Mouse (Mus musculus): ENCODE data around the gene Shisa3.

Shisa3 gene

GRCm38 (mm10) chr5:67607804-67608673 is at the start of gene Shisa3:
Gene Shisa3 (plus strand): TSS chr5:67607882.
- DNase-seq (ENCODE audit: low spot score): peak; percentile 62

- no peak for DNase-seq (ENCODE audit: low spot score)
These were observed 49.0 kb upstream of the Shisa3 start for GRCm38 (mm10) chr5:67558644-67559043.

DNA sequence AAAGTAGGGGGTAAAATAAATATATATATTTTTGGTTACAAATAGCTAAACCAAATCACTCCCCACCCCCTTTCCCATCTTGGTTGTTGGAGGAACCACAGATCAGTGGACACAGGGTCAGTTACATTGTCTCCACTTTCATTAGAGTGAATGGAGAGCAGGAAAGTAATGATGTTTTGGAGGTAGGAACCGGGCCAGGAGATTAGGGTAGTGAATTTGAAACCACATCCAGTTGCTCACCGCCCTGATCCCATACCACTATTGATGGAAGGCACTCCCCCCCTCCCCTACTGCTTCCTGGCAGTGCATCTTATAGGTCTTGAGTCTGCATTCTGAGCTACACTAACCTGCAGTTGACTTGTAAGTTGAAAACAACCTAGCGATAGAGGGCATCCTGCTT is 48.6 kb upstream of the Shisa3 start:
- no peak for DNase-seq (ENCODE audit: low spot score)

GRCm38 (mm10) chr5:67572552-67573155 is 35.0 kb upstream of the Shisa3 start:
- no peak for DNase-seq (ENCODE audit: low spot score)

DNA sequence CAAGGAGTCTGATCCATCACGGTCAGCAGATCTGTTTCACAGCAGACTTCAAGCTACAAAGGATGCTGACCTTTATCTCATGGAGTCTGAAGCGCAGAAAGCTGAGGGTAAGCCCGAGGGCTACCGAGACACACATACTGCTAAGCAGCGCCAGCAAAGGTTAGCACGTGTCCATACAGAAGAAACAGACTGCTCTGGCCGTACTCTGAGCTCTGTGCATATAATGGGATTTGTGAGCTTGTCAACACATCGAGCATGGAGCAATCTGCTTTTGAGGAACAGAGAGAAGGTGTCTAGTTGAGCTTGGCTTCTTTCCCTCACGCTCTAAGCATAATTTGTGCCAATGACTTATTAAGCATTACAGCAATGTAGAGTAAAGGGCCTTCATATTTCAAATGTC is 33.6 kb upstream of the Shisa3 start:
- DNase-seq (ENCODE audit: low spot score): no peak

DNA sequence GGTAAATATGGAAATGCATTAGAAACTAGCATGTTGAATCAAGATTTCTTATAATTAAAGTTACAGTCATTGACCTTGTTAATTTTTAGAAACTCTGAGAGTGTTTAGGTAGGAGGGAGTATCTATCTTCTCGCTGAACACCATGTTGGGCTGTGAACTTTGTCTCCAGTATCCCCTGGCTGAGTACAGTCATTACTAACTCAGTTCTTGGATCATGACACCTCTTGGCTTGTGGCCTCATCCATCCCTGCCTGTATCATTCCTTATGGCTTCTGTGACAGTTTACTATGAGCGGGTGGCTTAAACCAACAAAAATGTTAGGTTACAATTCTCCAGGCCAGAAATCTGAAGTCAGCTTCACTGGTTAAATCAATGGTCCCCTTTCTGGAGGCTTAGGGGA is 32.0 kb upstream of the Shisa3 start:
- no peak for DNase-seq (ENCODE audit: low spot score)

- DNase-seq (ENCODE audit: low spot score): peak; percentile 61
These were observed 27.7 kb upstream of the Shisa3 start for GRCm38 (mm10) chr5:67579725-67580633.

DNA sequence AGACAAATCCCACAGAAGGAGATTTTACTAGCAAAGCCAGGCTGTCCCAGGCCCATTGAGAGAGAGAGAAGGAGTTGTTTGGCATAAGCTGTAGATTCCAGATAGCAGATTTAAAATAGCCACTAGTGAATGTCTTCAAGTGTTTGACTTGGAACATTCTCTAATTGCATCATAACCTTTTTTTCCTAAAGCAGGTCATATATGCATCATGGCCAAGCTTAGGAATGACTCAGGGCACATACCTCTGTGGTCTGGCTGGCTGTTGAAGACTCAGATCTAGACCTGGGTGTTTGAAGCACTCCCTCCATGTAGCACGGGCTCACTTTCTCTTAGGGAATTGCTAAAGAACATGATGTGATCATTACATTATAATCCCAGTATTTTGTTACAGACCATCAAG is 12.6 kb upstream of the Shisa3 start:
- DNase-seq (ENCODE audit: low spot score): no peak

DNA sequence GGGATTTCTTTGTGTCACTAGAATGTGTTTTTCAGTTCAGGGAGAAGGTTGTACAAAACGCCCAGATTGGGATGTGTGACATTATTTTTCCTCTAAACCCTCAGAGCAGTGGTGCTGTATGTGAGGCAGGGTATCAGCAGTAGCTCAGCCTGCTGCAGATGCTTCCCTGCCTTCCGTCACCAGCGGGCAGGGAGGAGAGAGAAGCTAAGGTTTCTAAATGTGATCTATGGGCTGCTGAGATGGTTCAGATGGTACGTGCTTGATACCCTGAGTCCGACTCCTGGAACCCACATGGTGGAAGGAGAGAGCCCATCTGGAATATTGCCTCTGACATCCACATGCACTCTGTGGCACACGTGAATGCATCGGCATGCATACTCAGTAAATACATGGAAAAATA is 12.1 kb upstream of the Shisa3 start:
- DNase-seq (ENCODE audit: low spot score): no peak

DNA sequence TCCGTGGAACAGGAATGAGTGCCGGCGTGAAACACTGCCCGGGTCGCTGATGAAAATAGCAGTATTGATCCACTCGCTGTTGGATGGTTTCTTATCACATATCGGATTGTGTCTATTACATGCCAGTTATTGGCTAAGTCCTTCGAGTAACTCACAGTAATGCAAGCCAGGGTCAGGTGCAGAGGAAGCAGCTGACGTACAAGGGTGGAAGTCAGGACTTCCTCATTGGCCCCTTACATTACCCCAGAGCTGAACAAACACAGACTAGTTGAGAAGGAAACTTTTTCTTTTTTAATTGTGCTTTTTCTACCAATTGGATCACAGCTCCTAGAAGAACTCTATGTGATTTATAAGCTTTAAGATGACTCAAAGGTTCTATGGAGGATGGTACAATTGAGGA is 7.7 kb upstream of the Shisa3 start:
- no peak for DNase-seq (ENCODE audit: low spot score)

GRCm38 (mm10) chr5:67605951-67606350 is 1.7 kb upstream of the Shisa3 start:
- no peak for DNase-seq (ENCODE audit: low spot score)

- peak; percentile 68 for DNase-seq (ENCODE audit: low spot score)
These were observed 522 bp upstream of the Shisa3 start for GRCm38 (mm10) chr5:67606916-67607803.

- DNase-seq (ENCODE audit: low spot score): peak; percentile 59
These were observed 1.2 kb downstream of the Shisa3 start for GRCm38 (mm10) chr5:67608674-67609519.

GRCm38 (mm10) chr5:67609520-67609837 is 1.8 kb downstream of the Shisa3 start:
- no peak for DNase-seq (ENCODE audit: low spot score)

DNA sequence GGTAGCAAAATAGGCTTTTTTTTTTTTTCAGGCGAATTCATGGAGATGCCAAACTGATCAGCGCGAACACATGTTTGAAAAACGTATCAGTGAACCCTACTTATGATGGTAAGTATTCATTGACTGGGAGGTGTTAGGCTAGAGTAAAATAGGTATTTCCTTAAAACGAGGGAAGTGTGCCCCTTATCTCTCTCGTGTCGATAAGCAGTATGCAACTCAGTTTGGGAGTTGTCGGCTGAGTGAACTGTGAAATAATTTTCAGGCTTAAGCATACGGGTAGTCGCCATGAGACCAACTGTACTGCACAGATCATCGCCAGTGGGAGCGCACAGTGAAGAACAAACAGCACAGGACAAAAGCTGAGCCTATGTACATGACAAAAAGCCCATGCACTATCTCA is 13.5 kb downstream of the Shisa3 start:
- DNase-seq (ENCODE audit: low spot score): no peak

DNA sequence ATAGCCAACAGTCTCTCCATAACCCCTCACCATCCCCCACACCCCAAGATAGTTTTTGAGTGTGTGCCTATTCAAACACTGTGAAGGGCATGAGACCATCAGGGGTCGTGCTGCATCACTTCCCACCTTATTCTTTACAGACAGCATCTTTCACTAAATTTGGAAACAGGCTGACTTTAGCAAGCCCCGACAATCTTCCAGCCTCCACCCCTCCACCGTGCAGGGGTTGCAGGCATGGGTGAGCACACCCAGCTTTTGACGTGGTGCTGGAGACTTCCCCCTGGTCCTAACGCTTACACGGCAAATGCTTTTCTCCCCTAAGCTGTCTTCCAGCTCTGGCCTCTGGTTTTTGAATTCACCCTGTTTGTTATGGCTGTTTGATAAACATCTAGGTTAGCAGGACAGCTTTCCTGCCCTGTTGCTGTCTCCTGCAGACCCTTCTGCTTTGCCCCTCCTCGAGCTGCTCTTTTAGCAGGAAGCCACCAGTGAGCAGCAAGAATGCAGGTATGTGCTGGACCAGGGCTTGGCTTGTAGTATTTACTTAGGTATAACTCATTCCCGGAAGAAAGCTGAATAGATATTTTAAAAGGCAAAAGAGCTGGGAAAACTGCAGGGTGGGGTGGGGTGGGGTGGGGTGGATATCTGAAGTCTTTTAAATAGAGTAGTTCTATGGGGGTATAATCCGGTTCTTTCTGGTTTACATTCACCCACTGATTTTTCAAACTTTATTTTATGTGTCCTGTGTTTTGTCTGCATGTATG is 20.7 kb downstream of the Shisa3 start:
- no peak for DNase-seq (ENCODE audit: low spot score)

DNA sequence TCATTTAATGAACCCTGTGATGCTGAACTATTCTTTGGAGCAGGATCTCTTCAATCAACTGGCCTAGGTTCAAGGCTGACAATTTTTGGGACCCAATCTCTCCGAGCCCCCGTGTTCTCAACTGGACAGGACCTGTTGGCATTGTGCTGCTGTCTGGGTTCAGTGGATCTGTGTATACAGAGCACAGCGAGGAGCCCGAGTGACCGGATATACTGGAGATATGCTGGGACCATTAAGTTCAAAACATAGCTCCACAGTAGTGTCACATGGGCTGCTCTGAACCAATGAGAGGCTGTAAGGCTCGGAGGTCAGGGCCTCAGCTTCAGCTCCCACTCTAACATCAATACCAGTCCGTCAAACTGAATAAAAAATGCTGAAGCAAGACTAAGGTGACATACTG is 21.8 kb downstream of the Shisa3 start:
- no peak for DNase-seq (ENCODE audit: low spot score)

DNA sequence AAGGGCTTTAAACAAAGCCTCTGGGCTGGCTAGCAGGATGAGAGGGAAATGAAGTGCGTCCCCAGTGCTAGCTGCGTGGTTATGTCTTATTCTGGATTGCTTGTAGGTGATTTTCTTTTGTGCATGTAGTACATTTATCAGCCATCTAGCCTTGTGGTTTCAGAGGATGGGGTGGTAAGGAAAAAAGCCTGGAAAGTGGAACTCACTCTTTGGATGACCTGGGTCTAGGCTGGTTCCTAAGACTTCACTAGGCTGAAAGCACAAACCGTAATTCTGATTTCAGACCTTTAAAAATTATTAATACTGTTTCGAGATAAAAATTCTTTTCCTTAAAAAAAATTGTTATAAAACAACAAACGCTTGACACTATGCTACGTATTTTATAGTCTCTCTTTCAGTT is 22.2 kb downstream of the Shisa3 start:
- DNase-seq (ENCODE audit: low spot score): no peak

GRCm38 (mm10) chr5:67631261-67631660 is 23.6 kb downstream of the Shisa3 start:
- DNase-seq (ENCODE audit: low spot score): no peak

Data from embryo, embryonic 10 days (tissue).